Mouse (Mus musculus): Measurements from ENCODE around the gene Rcn3.

Rcn3 gene

DNA sequence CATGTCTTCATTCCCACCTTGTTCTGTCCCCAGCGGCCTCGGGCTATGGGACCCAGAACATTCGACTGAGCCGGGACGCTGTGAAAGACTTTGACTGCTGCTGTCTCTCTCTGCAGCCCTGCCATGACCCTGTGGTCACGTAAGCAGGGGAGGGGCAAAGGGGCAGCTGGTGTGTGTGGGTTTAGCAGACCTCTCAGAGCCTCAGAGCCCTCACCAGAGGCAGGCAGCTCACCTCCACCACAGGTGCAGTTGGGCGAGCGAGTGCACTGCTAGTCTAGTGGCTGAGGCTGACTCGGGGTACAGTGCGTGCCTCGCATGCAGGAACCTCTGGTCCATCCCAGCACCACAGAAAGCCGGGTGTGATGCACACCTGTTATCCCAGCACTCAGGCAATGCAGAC is 18.1 kb downstream of the Rcn3 start:
- no peak for DNase-seq (ENCODE audit: low read depth, low spot score)

DNA sequence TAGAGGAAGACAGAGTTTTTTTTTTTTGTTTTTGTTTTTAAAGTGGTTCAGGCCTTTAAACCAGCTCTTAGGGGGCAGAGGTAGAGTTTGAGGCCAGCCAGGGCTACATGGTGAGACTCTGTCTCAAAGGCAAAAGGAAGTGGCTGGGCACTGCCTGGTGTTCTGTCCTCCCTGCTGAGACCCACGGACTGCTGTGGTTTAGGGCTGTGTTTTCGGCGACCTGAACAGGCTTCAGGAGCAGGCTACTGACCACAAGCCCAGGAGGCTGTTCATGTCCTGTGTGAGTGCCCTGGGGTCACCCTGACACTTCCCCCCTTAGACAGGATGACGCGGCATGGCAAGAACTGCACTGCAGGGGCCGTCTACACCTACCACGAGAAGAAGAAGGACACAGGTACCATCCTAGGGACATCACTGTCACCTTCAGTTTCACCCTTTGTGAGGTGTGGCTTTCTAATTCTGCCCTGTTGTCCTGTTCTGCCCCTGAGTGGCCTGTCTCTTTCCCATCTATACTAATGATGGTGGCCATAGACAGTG is 18.8 kb downstream of the Rcn3 start:
- no peak for DNase-seq (ENCODE audit: low read depth, low spot score)

DNA sequence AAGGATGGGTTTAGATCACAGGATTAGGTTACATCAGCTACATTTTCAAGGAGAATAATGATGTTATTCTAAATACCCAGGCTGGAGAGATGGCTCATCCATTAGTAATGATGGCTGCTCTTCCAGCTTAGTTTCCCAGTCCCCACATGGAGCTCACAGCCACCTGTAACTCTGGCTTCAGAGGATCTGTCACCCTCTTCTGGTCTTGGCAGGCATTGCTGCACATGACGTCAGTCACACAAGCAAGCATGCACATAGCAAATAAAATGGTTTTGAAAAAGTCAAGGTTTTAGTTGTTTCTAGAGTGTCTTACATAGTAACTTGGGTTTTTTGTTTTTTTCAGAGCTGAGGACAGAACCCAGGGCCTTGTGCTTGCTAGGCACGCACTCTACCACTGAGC is 19.8 kb downstream of the Rcn3 start:
- peak; percentile 62 for DNase-seq (ENCODE audit: low read depth, low spot score)

DNA sequence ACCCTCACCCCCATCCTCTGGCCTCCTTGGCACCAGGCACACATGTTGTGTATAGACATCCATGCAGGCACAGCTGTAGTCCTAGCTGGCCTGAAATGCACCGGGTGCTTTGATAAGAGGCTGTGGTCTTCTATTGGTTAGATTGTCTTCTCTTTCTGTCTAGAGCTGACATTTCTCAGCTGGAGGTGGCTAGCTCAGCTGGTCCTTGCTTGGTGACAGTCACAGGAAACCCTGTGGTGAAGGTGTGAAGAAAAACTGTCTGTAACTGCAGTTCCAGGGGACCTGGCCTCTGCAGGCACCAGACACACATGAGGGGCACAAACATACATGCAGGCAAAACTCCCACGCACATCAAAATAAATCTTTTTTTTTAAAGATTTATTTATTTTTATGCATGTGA is 22.4 kb downstream of the Rcn3 start:
- no peak for DNase-seq (ENCODE audit: low read depth, low spot score)

DNA sequence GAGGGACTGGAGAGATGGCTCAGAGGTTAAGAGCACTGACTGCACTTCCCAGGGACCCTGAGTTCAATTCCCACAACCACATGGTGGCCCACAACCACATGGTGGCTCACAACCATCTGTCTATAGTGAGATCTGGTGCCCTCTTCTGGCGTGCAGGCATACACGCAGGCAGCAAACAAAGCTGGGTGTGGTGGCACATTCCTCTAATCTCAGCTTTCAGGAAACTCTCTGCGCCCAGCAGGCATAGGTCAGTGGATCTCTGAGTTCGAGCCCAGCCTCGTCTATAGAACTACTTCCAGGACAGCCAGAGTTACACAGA is 24.1 kb downstream of the Rcn3 start:
- DNase-seq (ENCODE audit: low read depth, low spot score): peak; percentile 74

DNA sequence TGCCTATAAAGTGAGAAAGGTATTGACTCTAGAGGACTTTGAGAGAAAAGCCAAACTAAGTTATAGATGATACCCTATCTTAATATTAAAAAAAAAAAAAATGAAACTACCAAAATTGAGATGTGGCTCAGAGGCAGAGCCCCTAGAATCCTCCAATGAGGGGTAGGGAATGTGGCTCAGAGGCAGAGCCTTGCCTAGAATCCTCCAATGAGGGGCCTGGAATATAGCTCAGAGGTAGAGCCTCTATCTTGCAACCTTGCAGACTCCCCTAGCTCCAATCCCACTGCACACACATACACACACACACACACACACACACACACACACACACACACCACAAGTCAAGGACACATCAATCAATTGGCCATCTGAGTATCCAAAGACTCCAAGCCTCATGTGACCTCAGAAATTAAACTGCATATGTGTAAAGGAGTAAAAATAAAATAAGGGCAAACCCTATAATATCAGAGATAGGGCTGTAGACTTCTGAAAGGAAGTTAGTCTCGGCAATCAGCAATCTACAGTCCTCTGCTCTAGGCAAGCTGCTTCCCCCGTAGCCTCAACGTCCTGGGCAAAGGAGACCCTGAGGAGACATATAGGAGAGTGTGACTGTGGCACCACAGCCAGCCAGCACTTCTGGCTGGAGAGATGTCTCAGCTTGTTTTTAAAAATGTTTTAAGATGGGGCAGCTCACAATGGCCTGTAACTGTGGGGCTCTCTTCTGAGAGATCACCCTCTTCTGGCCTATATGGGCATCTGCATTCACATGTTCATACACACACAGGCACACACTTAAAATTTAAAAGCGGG is 24.6 kb downstream of the Rcn3 start:
- no peak for DNase-seq (ENCODE audit: low read depth, low spot score)

DNA sequence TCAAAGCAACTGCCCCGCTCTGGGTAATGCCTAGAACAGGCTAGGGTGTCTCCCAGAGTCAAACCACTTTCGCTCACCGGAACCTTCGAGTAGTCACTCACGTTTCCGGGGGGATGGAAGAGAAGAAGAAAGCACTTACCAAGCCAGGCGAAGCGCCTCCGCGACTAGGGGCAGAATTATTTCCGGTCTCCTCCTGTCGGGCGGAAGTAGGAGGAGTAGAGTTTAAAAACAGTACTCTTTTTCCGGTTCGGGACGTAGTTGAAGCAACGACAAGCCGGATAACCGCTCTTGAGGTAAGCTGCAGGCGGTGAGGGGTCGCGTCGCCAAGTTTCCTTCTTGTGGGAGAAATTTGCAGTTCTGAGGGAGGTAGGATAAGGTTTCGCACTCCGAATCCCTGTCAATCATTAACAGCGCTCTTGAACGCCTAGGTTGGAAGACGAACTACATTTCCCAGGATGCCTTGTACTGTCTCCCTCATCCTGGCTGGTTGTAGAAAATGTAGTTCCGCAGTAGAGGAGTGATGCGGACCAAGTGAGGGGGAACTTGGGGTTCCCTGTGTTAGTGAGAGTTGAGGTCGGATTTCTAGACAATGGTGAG is 29.7 kb downstream of the Rcn3 start, which contains the start of the genes Nosip and Prrg2:
Nosip (plus strand) TSS at position 191 of the 597 bp plus-strand sequence.
Prrg2 (minus strand) TSS at position 439 of the 597 bp plus-strand sequence.
- DNase-seq (ENCODE audit: low read depth, low spot score): peak; percentile 97

DNA sequence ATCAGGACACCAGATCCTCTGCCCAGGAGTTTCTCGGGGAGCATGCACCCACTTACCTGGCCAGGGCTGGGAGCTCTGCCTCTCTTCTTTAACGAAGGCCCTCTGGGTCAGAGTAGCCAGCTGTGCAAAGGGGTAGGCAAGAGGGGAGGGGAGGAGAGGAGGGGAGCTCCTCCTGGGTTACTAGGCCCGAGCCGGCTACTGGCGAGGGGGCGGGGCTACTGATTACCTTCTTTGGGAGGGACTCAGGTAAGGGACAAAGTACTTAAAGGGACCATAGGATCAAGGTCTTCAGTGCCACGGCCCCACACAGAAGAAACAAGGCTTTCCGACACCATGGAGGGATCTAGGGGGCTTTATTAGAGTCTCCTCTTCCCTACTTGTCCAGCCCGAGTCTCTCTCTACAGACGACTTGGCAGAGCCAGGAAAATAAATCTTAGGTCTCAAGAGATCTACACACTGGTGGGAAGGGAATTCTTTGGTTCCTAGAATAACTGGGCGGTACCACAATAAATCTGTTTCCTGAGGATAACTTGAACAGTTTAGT is 30.4 kb downstream of the Rcn3 start:
- DNase-seq (ENCODE audit: low read depth, low spot score): peak; percentile 33

DNA sequence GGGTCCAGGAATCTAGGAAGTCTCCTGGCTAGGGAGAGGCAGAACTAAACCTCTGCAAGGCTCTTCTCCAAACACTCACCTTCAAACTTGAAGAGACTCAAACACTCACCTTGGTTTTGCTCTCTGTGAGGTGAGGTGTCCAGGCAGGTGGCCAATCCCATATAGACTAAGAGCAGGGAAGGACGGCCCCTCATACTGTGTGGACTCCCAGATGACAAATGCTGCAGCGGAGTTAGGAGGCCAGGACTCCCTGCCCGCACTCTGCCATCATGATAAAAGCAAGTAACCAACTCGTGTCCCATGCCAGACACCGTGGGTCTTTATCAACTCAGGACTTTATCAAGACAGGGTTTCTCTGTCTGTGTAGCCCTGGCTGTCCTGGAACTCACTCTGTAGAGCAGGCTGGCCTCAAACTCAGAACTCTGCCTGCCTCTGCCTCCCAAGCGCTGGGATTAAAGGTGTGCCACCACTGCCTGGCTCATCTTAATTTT is 31.3 kb downstream of the Rcn3 start:
- DNase-seq (ENCODE audit: low read depth, low spot score): no peak

DNA sequence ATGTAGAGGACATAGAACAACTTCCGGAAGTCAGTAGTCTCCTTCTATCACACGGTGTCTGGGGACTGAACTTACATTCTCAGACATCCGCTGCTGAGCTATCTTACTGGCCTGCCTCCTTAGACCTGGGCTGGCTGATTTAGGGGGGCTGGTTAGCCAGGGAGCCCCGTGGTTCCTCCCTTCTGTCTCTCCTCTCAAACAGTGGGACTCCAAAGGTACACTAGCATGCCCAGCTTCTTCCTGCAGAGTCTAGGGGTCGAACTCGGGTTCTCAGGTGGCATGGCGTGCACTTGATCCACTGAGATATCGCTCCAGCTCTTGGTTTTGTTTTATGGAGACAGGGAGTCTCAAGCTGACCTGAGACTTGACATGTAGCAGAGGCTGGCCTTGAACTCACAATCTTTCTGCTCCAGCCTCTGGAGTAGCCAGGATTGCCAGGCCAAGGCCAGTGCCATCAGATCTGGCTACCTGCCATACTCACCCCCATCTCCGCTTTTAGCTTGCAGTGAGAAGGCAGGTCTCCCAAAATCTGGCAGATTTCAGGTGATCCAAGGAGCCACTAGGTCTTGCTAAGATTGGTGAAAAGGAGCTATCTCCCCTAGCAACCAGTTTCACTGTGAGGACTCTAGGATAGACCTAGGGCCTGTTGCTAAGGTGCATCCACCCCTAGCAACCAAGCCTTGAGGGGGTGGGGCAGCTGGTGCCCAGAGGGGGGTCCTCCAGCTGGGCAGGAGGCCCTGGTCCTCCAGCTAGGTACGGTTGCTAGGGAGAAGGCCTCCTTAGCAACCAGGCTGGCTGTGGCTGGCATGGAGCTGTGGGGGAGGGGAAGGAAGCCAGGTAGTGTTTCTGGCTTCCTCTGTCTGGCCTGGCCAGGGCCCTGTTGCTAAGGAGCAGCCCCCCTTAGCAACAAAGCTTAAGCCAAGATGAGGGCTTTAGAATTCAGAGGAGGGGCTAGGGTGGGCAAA is 33.1 kb downstream of the Rcn3 start:
- no peak for DNase-seq (ENCODE audit: low read depth, low spot score)

DNA sequence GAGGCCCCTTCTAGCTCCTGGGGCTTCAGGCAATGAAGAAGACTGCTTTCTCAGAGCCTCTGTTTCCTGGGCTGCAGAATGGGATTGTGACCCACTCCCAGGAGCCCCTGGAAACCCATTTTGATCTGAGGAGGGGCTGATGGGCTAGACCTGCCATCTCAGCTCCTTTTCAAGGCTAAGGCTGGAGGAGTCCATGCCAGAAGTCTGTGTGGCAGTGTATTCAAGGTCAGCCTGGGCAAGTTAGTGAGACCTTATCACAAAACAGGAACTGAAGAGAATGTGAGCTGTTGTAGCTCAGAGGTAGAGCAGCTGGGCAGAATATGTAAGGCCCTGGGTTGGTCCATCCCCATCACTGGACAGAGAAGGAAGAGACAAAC is 35.1 kb downstream of the Rcn3 start:
- DNase-seq (ENCODE audit: low read depth, low spot score): no peak

DNA sequence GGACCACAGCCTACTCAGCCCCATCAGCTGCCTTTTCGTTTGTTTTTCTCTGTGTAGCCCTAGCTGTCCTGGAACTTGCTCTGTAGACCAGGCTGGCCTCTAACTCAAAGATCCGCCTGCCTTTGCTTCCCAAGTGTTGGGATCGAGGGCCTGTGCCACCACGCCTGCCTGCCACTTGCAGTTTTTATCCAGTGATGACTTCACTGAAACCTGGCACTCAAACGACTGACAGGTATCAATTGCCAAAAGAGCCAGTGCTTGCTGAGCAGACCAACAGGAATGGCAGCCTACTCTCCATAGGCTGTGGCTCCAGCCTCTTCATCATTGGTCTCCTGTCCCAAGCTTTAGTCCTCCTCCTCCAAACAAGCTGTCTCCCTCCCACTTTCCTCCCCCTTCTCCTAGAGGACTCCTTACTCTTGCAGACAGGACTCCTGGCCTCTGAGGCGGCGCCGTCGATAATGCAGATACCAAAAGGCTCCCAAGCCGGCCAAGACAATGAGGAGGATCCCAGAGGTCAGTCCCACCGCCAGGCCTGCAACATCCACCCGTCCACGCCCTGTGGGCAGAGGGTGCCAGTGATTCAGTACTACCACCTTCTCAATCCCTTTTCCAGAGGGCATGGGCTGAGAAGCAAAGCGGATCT is 35.6 kb downstream of the Rcn3 start:
- DNase-seq (ENCODE audit: low read depth, low spot score): no peak

DNA sequence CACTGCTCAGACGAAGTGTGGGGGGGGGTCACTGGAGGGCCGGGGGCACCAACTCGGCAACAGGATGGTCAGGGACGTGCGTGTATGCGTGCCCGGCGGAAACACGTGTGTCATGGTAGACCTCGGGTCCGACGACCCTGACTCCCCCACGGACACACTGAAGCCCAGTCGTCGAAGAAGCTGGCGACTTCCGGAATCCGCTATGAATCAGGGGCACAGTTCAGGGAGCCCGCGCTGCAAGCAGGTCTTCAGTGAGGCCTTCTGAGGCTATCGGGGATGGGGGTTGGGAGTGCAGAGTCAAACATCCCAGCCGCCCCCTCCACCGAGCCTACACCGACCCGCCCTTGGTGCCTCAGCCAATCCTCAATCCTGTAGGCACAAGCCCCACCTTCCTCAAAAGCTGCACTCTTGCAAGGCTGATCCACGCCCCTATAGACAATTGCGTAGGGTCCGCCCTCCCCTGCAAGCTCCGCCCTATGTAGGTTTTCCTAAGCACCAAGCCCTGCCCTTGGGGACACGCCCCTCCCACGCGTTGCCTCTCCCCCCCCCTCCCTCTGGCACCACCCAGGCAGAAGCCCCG is 38.0 kb downstream of the Rcn3 start:
- peak; percentile 98 for DNase-seq (ENCODE audit: low read depth, low spot score)

DNA sequence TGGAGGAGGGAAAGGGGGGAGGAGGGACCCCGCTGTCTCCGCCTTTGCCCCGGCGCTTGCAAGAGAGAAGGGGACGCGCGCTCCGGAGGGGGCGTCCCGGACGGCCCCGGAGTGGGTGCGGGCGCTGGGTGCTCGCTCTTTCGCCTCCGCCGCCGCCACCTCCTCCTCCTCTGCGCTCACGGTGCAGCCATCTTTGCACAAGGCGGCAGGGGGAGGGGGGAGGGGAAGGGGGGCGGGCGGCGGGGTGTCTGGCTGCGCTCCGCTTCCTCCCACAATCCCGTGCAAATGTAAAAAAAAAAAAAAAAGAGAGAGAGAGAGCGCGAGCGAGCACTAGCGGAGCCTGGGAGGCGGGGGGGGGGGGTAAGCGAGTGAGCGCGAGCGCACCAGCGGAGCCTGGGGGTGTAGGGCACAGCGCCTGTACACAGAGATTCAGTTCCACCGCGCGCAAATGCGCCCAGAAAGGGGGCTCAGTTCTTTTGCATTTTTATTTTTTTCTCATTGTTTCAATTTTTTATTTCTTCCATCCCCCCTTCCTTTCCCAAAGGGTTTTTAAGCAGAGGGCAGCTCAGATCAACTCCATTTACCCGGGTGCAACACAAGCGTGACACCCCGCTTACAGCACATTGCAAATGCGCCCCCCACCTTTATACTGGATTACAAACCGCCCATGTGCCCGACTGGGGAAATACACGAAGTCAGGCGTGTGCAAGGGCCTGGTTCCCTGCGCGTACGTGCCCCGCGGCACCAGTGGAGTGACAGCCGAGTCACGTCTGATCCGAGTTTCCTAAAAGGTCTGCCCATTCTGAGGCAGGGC is 38.7 kb downstream of the Rcn3 start:
- DNase-seq (ENCODE audit: low read depth, low spot score): peak; percentile 73

DNA sequence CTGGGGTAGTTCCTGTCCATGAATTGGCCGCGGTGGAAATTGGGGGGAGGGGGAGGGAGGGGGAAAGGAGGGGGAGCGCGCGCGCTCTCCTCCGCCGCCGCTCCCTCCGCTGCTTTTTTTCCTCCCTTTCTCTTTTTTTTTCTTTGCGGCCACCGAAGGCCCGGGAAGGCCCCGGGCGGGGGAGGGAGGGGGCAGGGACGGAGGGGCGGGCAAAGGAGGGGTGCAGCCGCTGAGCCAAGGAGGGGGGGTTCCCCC is 39.2 kb downstream of the Rcn3 start, which contains the start of gene Prr12:
Prr12 (minus strand) TSS at position 20 of the 255 bp plus-strand sequence.
- no peak for DNase-seq (ENCODE audit: low read depth, low spot score)

DNA sequence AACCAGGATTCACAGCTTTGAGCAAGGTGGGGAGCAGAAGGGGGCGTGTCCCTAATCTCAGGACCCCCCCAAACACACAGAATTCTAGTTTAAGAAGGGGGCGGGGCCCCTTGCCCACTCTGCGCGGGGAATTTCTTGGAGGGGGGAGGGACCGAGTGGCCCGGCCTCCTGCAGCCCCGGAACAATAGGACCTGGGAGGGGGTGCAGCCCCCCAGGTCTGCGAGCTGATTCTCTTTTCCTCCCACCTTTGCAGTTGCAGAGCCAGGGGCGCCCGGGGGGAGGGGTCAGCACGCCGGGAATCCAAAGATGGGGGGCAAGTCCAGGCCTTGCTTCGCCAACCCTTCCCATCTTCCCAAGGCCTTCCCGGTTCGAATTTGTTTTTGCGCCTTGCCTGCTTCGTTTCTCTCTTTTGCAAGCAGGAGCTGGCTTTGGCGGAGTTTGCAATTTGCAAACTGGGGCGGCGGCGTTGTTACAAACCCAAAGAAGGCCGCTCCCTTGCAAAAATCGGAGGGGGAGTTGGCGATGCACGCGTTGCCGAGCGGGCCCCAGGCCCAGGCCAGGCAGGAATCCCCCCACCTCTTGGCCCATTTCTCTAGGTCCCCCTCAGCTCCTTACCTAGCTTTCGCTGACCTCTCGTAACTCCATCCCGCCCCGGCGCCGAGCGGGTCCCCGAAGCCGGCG is 39.7 kb downstream of the Rcn3 start:
- DNase-seq (ENCODE audit: low read depth, low spot score): peak; percentile 49

DNA sequence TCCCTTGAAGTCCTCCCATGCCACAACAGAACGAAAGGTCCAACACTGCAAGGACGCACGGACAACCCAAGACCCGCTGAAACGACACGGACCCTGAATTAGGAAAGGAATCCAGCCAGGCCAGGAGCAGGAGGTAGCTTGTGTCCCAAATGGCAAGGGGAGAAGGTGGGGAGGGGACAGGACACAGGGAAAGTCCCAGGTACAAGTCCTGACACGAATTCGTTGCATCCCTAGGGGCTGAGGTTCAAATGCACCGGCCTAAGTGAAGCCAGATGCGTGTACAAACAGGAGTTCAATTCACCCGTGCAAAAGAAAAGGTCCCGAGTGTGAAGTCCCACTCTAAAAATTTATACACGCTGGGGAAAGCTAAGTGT is 40.4 kb downstream of the Rcn3 start:
- peak; percentile 23 for DNase-seq (ENCODE audit: low read depth, low spot score)

DNA sequence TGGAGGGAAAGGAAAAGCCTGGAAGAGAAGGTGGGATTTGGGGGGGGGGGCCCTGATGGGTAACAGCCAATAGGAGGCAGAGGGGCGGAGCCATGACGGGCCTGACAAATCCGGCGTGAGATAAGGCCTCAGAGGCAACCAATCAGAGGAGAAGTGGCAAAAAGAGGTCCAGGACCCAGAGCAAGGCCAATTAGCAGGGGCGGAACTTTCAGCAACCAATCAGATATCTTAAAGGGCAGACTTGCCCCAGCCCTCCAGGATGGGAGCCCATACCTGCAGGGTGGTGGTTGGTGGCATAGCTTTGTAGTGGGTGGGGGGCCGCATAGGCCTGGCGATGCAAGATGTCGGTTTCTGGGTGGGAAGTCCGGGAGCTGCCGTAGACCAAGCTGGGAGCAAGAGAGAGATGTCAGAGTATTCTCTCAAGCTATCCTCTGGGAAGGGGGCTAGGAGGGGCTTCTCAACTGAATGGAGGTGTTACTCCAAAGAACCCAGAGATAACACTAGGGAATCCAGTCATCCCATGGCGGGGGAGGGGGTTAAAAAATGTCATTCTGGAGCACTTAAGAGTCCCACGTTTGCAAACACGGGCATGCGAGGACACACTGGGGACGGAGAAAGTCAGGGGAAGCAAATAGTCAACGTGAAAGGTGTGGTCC is 40.9 kb downstream of the Rcn3 start:
- peak; percentile 89 for DNase-seq (ENCODE audit: low read depth, low spot score)

Data from 3T3-L1 (cell line).